Mouse (Mus musculus) embryonic facial prominence, embryonic 13.5 days (tissue): ENCODE data around the gene Rpa1. TPM values are rescaled to one million over a fixed set of nuclear protein-coding genes. Genes with fewer than 3 reads are reported as not detected.
"Not testable (repeated sequence)": the region's sequence is repeated elsewhere in the genome, so short reads cannot be mapped to it uniquely, and the experiment has no call there.

ENCODE experiments used
- ATAC-seq: fragments of 200-750 bp; cut with Nextera tagmentation; 2 replicates; pipeline ENCODE4 v1.8.0; 2017; ENCODE audit warnings: low read depth; ENCODE audit not compliant: insufficient number of reproducible peaks, insufficient read depth, low FRiP score, low TSS enrichment
- H3K27ac ChIP-seq: fragments of 300-500 bp; sonication (generic); 2 replicates; pipeline ENCODE4 v1.5.1; 2015; ENCODE audit warnings: moderate library complexity, mild to moderate bottlenecking, inconsistent platforms
- H3K27me3 ChIP-seq: fragments of 300-500 bp; sonication (generic); 2 replicates; pipeline ENCODE4 v1.6.1; 2015; ENCODE audit warnings: mild to moderate bottlenecking, inconsistent platforms
- H3K36me3 ChIP-seq: fragments of 300-500 bp; sonication (generic); 2 replicates; pipeline ENCODE4 v1.6.1; 2015; ENCODE audit warnings: mild to moderate bottlenecking, inconsistent platforms
- H3K4me1 ChIP-seq: fragments of 300-500 bp; sonication (generic); 2 replicates; pipeline ENCODE4 v1.6.1; 2015; ENCODE audit warnings: inconsistent platforms
- H3K4me2 ChIP-seq: fragments of 300-500 bp; sonication (generic); 2 replicates; pipeline ENCODE4 v1.6.1; 2015; ENCODE audit warnings: moderate library complexity, mild to moderate bottlenecking, inconsistent platforms
- H3K4me3 ChIP-seq: fragments of 300-500 bp; sonication (generic); 2 replicates; pipeline ENCODE4 v1.5.1; 2015; ENCODE audit warnings: mild to moderate bottlenecking, inconsistent platforms
- H3K9ac ChIP-seq: fragments of 300-500 bp; sonication (generic); 2 replicates; pipeline ENCODE4 v1.6.1; 2015; ENCODE audit warnings: mild to moderate bottlenecking, inconsistent platforms
- H3K9me3 ChIP-seq: fragments of 300-500 bp; sonication (generic); 2 replicates; pipeline ENCODE4 v1.6.1; 2016; ENCODE audit warnings: inconsistent platforms
- WGBS: fragments of 180-500 bp; shearing (Covaris S2); methylation state at CpG from one replicate; pipeline ENCODE4 v1.1.7; 2015; ENCODE audit warnings: mixed read lengths; 5-methylcytosine and 5-hydroxymethylcytosine counted together
- polyA plus RNA-seq: library from polyadenylated mRNA; unstranded; fragments of >200 nt; fragmentation: Nextera tagmentation; extraction: Ambion mirVana; gene quantifications from 2 replicates; pipeline ENCODE4 v1.2.1, GENCODE M21; 2015

Rpa1 gene
- polyA plus RNA-seq, result 110 and 120 TPM in 2 replicates

DNA sequence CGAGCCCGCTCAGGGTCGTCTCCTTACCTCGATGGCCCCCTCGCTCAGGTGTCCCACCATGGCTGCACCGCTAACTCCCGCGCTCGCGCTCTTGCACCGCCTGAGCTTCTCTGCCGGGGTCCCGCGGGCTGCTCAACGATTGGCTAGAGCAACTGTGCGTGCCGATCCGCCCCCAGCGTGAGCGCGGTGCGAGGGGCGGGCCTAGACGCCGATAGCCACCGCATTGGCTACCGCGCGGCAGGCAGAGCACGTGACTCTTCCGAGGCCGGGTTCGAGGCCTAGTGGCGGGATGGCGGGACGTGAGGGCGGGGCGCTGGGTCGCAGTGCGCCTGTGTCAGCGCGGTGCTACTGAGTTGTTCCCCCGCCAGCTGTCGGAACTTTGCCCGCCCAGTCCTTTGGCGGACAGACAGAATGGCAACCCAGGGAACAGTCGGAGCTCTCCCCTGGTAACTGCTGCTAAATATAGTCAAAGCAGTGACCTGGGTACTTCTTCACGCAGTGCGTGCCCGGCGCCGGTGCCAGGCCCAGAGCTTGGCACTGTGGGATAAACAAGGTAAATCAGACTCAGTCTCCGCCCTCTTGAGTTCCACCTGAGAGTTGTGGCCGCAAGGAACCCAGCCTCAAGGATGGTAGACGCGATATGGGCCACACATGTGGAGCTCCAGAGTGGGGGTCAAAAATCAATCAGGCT lies at the start of gene Rpa1, which contains the start of gene Smyd4:
TSS of gene Rpa1 (minus strand) at position 126 of the 691 bp plus-strand sequence.
TSS of gene Smyd4 (plus strand) at position 235 of the 691 bp plus-strand sequence.
- Histone ChIP-seq H3K36me3 (peaks cover 2% of the 10 kb centered on the region; the same call in 1 of the 2 replicates), H3K9me3 (no peaks in the 10 kb centered on the region), H3K4me2 (peak within 1 kb of the TSS; percentile 67), H3K27me3 (no peaks in the 10 kb centered on the region), H3K9ac (peak within 1 kb of the TSS; percentile 88), H3K4me1 (peaks cover 20% of the 10 kb centered on the region), H3K4me3 (peak within 1 kb of the TSS; percentile 82), H3K27ac (peak within 1 kb of the TSS; percentile 68)
- peak; percentile 99 for ATAC-seq
- WGBS, result under 1% methylated on average over 56 of the region's 56 CpGs

DNA sequence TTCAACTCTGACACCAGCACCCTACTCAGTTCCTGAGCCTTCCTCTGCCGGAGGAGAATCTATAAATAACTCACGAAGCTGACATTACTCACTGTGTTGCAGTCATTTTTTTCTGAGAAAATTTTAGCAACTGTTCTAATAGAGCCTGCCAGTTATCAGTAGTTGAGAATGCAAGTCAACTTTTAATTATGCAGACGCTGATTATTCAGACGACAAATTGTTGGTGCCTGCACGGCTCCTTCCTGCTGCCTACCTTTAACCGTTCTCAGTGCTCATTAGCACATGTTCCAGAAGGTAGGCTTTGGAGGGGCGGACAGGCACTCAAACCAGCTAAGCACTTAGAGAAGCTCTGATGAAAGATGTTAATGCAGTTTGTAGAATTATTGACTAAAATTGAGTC lies 49.3 kb upstream of the Rpa1 start:
- H3K27me3 ChIP-seq, result no peaks in the 10 kb centered on the region

DNA sequence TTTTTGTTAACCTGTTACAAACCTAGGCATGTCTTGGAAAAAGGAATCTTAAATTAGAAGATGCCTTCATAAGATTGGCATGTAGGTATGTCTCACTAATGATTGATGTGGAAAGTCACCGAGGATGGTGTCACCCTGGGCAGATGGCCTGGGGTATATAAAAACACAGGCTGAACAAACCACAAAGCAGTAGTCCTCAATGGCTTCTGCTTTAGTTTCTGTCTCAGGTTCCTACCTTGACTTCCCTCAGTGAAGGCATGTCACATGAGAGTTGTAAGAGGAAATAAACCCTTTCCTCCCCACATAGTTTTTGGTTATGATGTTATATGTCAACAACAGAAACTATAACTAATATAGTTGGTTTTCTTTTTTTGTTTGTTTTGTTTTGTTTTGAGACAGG lies 47.5 kb upstream of the Rpa1 start:
- H3K9me3 ChIP-seq, result no peaks in the 10 kb centered on the region
- ATAC-seq, result no peak
- WGBS, result 79% methylated on average over 1 of the region's 1 CpGs
- no peaks in the 10 kb centered on the region for H3K4me1 ChIP-seq
- no peaks in the 10 kb centered on the region for H3K27me3 ChIP-seq
- H3K36me3 ChIP-seq, result peaks cover 16% of the 10 kb centered on the region
- no peak overlapping the region for H3K27ac ChIP-seq
- H3K9ac ChIP-seq, result no peak overlapping the region
- no peak overlapping the region for H3K4me3 ChIP-seq
- no peak overlapping the region for H3K4me2 ChIP-seq

More for the DNA sequence above, 49.3 kb upstream of the Rpa1 start:
- Histone ChIP-seq H3K4me2 (no peak overlapping the region), H3K4me1 (no peaks in the 10 kb centered on the region), H3K9me3 (no peaks in the 10 kb centered on the region), H3K9ac (no peak overlapping the region), H3K4me3 (no peak overlapping the region), H3K27ac (no peak overlapping the region), H3K36me3 (peaks cover 16% of the 10 kb centered on the region)
- 78% methylated on average over 7 of the region's 7 CpGs for WGBS
- ATAC-seq, result no peak

DNA sequence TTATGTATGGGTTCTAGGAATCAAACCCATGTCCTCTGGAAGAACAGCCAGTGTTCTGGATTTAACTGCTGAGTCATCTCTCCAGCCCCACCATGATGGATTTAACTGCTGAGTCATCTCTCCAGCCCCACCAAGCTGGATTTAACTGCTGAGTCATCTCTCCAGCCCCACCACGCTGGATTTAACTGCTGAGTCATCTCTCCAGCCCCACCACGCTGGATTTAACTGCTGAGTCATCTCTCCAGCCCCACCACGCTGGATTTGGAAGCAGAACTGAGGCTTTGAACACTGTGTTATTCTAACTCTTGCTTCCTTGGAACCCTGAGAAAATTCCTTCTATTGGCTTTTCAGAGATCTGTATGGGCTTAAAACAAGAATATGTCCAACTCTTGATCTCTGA lies 35.4 kb upstream of the Rpa1 start:
- not testable (repeated sequence) for H3K27ac ChIP-seq, H3K4me3 ChIP-seq, H3K9me3 ChIP-seq, H3K4me2 ChIP-seq, H3K27me3 ChIP-seq, ATAC-seq, H3K9ac ChIP-seq, H3K4me1 ChIP-seq
- H3K36me3 ChIP-seq, result peaks cover 12% of the 10 kb centered on the region; the same call in 1 of the 2 replicates
- WGBS, result 58% methylated on average over 3 of the region's 3 CpGs

DNA sequence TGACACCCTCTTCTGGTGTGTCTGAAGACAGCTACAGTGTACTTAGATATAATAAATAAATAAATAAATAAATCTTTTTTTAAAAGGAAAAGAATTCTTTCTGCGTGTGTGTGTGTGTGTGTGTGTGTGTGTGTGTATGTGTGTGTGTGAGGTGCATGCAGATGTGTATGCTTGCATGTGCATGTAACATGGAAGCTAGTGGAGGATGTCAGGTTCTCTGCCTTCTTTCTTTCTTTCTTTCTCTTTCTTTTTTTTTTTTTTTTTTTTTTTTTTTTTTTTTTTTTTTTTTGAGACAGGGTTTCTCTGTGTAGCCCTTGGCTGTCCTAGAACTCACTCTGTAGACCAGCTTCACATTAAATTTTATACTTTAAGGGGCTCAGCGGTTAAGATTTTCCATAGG lies 30.7 kb upstream of the Rpa1 start:
- not testable (repeated sequence) for H3K4me2 ChIP-seq, H3K9me3 ChIP-seq, H3K4me1 ChIP-seq, H3K36me3 ChIP-seq, ATAC-seq, H3K4me3 ChIP-seq, H3K27ac ChIP-seq, H3K27me3 ChIP-seq, H3K9ac ChIP-seq
- WGBS, result 96% methylated on average over 2 of the region's 2 CpGs

DNA sequence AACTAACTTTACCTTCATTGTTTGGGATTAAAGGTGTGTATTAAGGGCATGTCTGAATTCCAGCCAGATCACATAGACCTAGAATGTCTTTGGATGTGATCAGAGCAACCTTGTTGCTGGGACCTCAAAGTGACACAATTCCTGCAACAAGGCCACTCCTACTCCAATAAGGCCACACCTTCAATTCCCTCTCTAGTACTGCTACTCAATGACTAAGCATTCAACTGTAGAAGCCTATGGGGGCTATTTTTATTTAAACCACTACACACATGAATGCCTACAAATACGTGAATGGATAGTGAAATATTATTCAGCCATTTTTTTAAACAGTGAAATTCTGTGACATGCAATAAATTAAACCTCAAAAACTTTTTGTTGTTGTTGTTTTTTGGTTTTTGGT lies 29.0 kb upstream of the Rpa1 start:
- no peak overlapping the region for H3K4me3 ChIP-seq
- no peak for ATAC-seq
- WGBS, result 91% methylated on average over 1 of the region's 1 CpGs

DNA sequence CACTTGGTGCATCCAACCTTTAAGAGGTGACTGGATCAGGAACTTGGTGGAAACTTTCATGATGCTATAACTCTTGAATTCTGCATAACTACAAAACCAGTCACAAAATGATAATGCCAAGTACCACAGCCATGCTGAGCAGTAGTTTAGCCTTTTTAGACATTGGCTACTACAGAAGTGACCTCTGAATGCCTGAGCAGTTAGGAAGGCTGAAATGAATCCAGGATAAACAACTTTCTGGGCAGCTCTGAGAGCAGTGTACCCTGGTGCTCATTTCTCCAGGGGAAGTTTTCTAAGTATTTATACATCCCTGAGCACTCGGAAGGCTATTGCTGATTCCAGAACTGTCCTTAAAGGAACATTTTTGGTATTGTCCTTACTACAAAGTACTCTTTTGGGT lies 7.4 kb upstream of the Rpa1 start:
- no peak overlapping the region for H3K27ac ChIP-seq
- H3K9ac ChIP-seq, result no peak overlapping the region
- no peaks in the 10 kb centered on the region for H3K27me3 ChIP-seq
- H3K4me1 ChIP-seq, result no peaks in the 10 kb centered on the region
- WGBS, result 90% methylated on average over 1 of the region's 1 CpGs
- peaks cover 20% of the 10 kb centered on the region for H3K36me3 ChIP-seq
- H3K4me3 ChIP-seq, result no peak overlapping the region
- ATAC-seq, result no peak
- no peak overlapping the region for H3K4me2 ChIP-seq
- H3K9me3 ChIP-seq, result no peaks in the 10 kb centered on the region

More for the DNA sequence above, 29.0 kb upstream of the Rpa1 start:
- H3K36me3 ChIP-seq, result no peaks in the 10 kb centered on the region
- no peak overlapping the region for H3K4me2 ChIP-seq
- no peaks in the 10 kb centered on the region for H3K9me3 ChIP-seq
- no peak overlapping the region for H3K9ac ChIP-seq
- H3K4me1 ChIP-seq, result no peaks in the 10 kb centered on the region
- H3K27ac ChIP-seq, result no peak overlapping the region
- H3K27me3 ChIP-seq, result no peaks in the 10 kb centered on the region

DNA sequence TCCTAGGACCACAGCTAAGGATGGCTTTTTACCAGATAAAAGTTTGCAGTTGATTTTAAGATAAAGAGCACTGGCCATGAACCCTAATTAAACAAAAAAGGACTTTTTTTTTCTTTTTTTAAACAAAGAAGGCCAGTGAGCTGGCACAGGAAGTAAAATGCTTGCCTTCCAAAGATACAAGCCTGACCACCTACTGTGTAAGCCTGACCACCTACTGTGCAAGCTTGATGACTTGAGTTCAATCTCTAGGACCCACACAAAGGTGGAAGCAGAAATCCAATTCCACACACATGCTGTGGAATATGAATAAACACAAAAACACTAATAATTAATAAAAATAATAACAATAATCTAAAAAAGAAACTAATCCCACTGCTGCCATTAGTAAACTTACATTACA lies 3.1 kb upstream of the Rpa1 start:
- Histone ChIP-seq H3K27ac (no peak overlapping the region), H3K4me3 (no peak overlapping the region), H3K9ac (no peak overlapping the region), H3K27me3 (no peaks in the 10 kb centered on the region), H3K9me3 (no peaks in the 10 kb centered on the region), H3K36me3 (peaks cover 16% of the 10 kb centered on the region), H3K4me1 (peaks cover 16% of the 10 kb centered on the region), H3K4me2 (no peak overlapping the region)
- ATAC-seq, result no peak

DNA sequence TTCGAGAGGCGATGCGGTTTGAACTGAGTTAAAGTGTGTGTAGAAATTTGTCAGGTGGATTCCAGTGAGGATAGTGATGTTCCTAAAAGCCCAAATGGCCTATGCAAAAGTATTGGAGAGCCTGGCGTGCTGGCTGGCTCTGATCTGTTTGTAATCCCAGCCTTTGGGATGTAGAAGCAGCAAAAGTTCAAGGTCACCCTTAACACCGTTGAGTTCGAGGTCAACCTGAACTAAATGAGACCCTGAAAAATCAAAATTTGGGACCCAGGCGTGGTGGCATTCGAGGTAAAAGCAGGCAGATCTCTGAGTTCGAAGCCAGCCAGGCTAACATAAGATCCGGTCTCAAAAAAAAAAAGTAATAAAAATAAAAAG lies 752 bp upstream of the Rpa1 start:
- peak overlapping the region; percentile 88 for H3K9ac ChIP-seq
- H3K4me2 ChIP-seq, result peak overlapping the region; percentile 67
- peaks cover 18% of the 10 kb centered on the region for H3K4me1 ChIP-seq
- WGBS, result 47% methylated on average over 10 of the region's 10 CpGs
- ATAC-seq, result no peak
- H3K27ac ChIP-seq, result peak overlapping the region; percentile 68
- H3K4me3 ChIP-seq, result peak overlapping the region; percentile 82
- H3K27me3 ChIP-seq, result no peaks in the 10 kb centered on the region
- peaks cover 6% of the 10 kb centered on the region; the same call in 1 of the 2 replicates for H3K36me3 ChIP-seq
- no peaks in the 10 kb centered on the region for H3K9me3 ChIP-seq

DNA sequence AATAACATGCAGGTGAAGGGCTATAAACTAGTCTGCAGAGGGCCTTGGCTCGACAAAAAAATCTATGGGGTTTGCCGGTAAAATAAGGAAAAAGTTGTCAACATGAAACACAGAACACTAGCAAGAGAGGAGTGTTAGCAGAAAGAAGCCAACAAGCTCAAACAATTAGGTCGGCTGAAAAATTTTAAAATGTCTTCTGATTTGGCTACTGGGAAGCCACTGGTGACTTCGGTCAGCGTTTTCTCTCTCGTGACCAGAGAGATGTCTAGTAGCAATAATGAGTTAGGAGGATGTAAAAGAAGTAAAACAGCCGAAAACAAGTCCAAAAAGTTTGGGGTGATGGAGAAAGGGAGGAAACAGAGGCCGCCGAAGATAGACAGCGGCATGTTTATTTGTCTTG lies 528 bp downstream of the Rpa1 start:
- Histone ChIP-seq H3K4me3 (peak overlapping the region; percentile 82), H3K9me3 (no peaks in the 10 kb centered on the region)
- 2% methylated on average over 10 of the region's 10 CpGs for WGBS

DNA sequence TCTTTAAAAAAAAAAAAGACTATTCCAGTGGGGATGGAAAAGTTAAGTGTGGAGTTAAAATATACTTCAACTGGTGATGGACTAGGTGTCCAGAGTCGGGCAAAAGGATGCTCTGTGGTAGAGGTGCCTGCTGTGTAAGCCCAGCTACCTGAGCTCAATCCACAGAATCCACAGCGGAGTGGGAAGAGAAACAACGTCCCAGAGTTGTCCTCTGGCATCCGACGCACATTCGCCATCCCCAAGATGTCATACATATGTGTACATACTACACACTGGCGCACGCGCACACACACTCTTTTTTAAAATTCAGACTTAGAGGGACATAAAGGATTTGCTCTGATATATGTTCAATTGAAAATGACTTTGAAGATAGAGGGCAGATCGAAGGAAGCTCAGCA lies 937 bp downstream of the Rpa1 start:
- peak overlapping the region; percentile 67 for H3K4me2 ChIP-seq
- ATAC-seq, result no peak
- no peak overlapping the region for H3K27ac ChIP-seq
- peak overlapping the region; percentile 82 for H3K4me3 ChIP-seq
- peaks cover 20% of the 10 kb centered on the region for H3K4me1 ChIP-seq
- peak overlapping the region; percentile 88 for H3K9ac ChIP-seq
- no peaks in the 10 kb centered on the region for H3K27me3 ChIP-seq
- H3K36me3 ChIP-seq, result no peaks in the 10 kb centered on the region
- WGBS, result 38% methylated on average over 10 of the region's 10 CpGs
- H3K9me3 ChIP-seq, result no peaks in the 10 kb centered on the region

More for the DNA sequence above, 528 bp downstream of the Rpa1 start:
- peak overlapping the region; percentile 88 for H3K9ac ChIP-seq
- no peak for ATAC-seq
- peak overlapping the region; percentile 67 for H3K4me2 ChIP-seq
- H3K27me3 ChIP-seq, result no peaks in the 10 kb centered on the region
- peak overlapping the region; percentile 68; the same call in 1 of the 2 replicates for H3K27ac ChIP-seq
- no peaks in the 10 kb centered on the region for H3K36me3 ChIP-seq
- H3K4me1 ChIP-seq, result peaks cover 20% of the 10 kb centered on the region

DNA sequence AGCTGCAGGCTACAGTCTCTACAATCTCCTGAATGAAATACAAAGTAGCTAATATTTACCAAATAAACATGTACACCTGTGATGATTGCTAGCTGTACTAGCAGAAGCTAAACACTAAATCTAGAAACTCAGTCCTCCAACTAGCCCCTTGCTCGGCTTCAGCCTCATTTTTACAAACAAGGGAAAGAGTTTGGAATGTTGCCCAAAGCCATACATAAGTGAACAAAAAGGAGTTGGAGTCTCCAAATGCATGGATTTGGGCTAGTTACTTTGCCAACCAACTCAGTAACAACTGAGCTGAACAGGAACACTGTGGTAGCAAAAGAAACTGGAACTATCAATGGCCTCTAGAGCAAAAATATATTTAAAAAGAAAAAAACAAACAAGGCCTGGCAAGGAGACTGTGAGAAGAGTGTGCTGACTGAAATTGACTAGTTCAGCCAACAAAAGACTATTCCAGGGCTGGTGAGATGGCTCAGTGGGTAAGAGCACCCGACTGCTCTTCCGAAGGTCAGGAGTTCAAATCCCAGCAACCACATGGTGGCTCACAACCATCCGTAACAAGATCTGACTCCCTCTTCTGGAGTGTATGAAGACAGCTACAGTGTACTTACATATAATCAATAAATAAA lies 1.5 kb downstream of the Rpa1 start:
- Histone ChIP-seq H3K27ac (no peak overlapping the region), H3K9me3 (no peaks in the 10 kb centered on the region), H3K9ac (peak overlapping the region; percentile 41; the same call in 1 of the 2 replicates), H3K36me3 (peaks cover under 1% of the 10 kb centered on the region; the same call in 1 of the 2 replicates), H3K27me3 (no peaks in the 10 kb centered on the region), H3K4me1 (peaks cover 20% of the 10 kb centered on the region), H3K4me2 (peak overlapping the region; percentile 67), H3K4me3 (peak overlapping the region; percentile 82)
- 51% methylated on average over 4 of the region's 4 CpGs for WGBS
- ATAC-seq, result no peak
